Mouse (Mus musculus) gastrocnemius, adult 8-10 months (tissue): ENCODE results near the gene Lyl1. TPM values are rescaled to one million over a fixed set of nuclear protein-coding genes. Genes with fewer than 3 reads are reported as not detected.
"Not testable (repeated sequence)": the region's sequence is repeated elsewhere in the genome, so short reads cannot be mapped to it uniquely, and the experiment has no call there.

Source experiments
- DNase-seq, 2 experiments: peaks; one replicate each; pipeline ENCODE4 v3.0.0; 2022; ENCODE audit warnings: low spot score in 2 of 2
- total RNA-seq, 4 experiments: library from RNA; stranded (reverse); gene quantifications; 2 replicates each; pipeline ENCODE4 v1.2.4; 2022

Gene Lyl1
- total RNA-seq, 4 experiments from 2014 or later = 0.51 to 1.8 (median 0.57) TPM

GRCm38 (mm10) chr8:84668731-84669485, 32.3 kb upstream of the Lyl1 start:
- no peak for DNase-seq

GRCm38 (mm10) chr8:84670295-84671006, 30.8 kb upstream of the Lyl1 start:
- DNase-seq = not testable (repeated sequence)

GRCm38 (mm10) chr8:84677305-84677704, 24.0 kb upstream of the Lyl1 start:
- DNase-seq = no peak

GRCm38 (mm10) chr8:84681476-84681875, 19.8 kb upstream of the Lyl1 start:
- DNase-seq = no peak

- no peak for DNase-seq
These were observed 19.0 kb upstream of the Lyl1 start for GRCm38 (mm10) chr8:84682257-84682656.

- DNase-seq = no peak
These were observed 16.7 kb upstream of the Lyl1 start for GRCm38 (mm10) chr8:84684537-84684936.

- no peak for DNase-seq
These were observed 14.9 kb upstream of the Lyl1 start, which contains the start of gene Trmt1 for GRCm38 (mm10) chr8:84686191-84687002. Trmt1 (plus strand) TSS chr8:84686307.

GRCm38 (mm10) chr8:84687003-84687704, 14.1 kb upstream of the Lyl1 start:
- no peak for DNase-seq

- DNase-seq = peak; percentile 72 to 77
These were observed 13.6 kb upstream of the Lyl1 start, which contains the start of gene Nacc1 for GRCm38 (mm10) chr8:84687705-84688100. Nacc1 (minus strand) TSS chr8:84687862.

- DNase-seq = peak; percentile 80
These were observed 12.0 kb upstream of the Lyl1 start for GRCm38 (mm10) chr8:84689091-84689915.

- DNase-seq = no peak
These were observed 7.9 kb upstream of the Lyl1 start for GRCm38 (mm10) chr8:84693332-84693731.

GRCm38 (mm10) chr8:84695140-84695539, 6.1 kb upstream of the Lyl1 start:
- DNase-seq = no peak

- no peak for DNase-seq
These were observed 3.8 kb upstream of the Lyl1 start for GRCm38 (mm10) chr8:84697166-84698130.

- DNase-seq = no peak
These were observed 3.0 kb upstream of the Lyl1 start for GRCm38 (mm10) chr8:84698288-84698687.

- DNase-seq = peak; percentile 54 to 59
These were observed 2.3 kb upstream of the Lyl1 start for GRCm38 (mm10) chr8:84698929-84699401.

- peak; percentile 39 to 45 for DNase-seq
These were observed 1.4 kb upstream of the Lyl1 start for GRCm38 (mm10) chr8:84699861-84700322.

- DNase-seq = no peak
These were observed 731 bp upstream of the Lyl1 start for GRCm38 (mm10) chr8:84700526-84700925.

GRCm38 (mm10) chr8:84702561-84702960, 1.3 kb downstream of the Lyl1 start:
- DNase-seq = peak in 1 of 2 experiments; percentile 1
